Mouse (Mus musculus): ENCODE measurements around the gene Itpr3. TPM values are rescaled to one million over a fixed set of nuclear protein-coding genes. Genes with fewer than 3 reads are reported as not detected.

Gene Itpr3
- total and polyA plus RNA-seq, 3 experiments, result 4.6 to 6.7 (median 6.2) TPM

DNA sequence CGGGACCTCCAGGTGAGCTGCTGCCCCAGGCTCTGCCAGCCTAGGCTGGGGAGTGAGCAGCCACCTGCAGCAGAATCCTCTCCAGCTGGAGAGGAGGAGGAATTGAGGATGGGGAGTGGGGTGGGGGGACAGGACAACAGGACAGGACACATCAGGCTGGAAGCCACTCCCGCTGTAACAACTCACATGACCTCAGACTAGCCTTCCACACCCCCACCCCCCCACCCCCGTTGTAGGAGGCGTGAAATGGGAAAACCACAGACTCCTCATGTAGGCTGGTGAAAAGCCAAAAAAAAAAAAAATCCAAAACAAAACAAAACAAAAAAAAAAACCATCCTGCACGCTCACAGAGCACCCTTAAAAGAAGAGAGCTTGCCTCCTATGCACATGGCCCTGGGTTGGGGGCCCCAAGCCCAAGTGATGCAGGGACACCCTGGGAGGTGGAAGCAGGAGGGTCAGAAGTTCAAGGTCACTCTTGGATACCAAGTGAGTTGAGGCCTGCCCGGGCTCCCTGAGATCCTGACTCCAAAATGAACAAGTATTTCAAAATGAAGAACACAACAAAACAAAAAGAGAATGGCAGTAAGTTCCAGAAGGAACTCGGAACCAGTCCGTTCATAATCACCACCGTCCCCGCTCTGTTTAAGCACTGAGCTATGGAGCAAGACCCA lies 17.5 kb upstream of the Itpr3 start:
- Histone ChIP-seq H3K27ac (no peak overlapping the region), H3K4me3 (no peak overlapping the region), H3K79me2 (replicated peaks; ENCODE audit: control insufficient read depth, insufficient read depth, low read length) (no peaks in the 10 kb centered on the region), H3K4me1 (ENCODE audit: control insufficient read depth, insufficient read depth, low read length) (no peaks in the 10 kb centered on the region), H3K27me3 (ENCODE audit: control insufficient read depth, insufficient read depth, low read length) (no peaks in the 10 kb centered on the region), H3K36me3 (ENCODE audit: control insufficient read depth, insufficient read depth, low read length) (no peaks in the 10 kb centered on the region), H3K9ac (ENCODE audit: low read depth, low read length) (no peak overlapping the region)
- 81% methylated on average over 10 of the region's 10 CpGs for WGBS
- TF ChIP-seq POLR2A (IDR thresholded peaks at IDR 0.05; ENCODE audit: insufficient read depth, low read depth, low read length) (no peak), CTCF (IDR thresholded peaks at IDR 0.05) (no peak), EP300 (IDR thresholded peaks at IDR 0.05; ENCODE audit: insufficient read depth, low read depth, low read length) (no peak)
- no peak for DNase-seq
- intact Hi-C loops (cut with DNase I), result no loop called here

DNA sequence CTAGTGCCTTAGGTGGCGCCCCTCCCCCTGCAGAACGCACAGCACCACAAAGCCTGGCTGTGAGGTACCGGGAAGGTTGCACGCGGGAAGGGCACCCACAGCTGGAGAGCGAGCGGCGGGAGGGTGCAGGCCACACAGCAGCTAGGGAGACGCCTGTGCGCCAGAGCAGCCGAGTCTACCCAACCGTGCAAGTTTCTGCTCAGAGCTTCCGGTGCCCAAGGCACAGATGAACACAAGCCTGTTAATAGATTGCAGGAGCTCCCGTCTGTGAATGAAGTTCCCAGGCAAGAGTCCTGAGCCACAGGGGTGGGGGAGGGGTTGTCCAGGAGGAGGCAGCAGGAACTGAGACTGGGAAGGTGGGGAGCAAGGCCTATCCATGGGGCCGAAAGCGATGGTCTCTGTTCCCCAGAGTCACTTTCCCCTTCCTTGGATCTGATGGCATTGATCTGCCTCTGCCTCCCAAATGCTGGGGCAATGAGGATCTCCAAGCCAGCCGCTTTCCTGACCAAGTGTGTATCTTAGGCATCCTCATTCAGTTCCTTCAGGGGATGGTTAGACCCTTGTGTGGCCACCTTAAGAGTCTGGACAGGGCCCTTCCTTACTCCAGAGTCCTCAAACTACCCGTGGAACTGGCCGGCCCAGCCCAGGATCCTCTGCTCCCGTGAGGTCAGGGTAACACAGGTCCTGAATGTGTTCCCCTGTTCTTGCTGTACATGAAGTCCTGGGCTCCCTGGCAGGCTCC lies 16.6 kb upstream of the Itpr3 start:
- Histone ChIP-seq H3K27ac (no peak overlapping the region), H3K27me3 (ENCODE audit: control insufficient read depth, insufficient read depth, low read length) (no peaks in the 10 kb centered on the region), H3K9ac (ENCODE audit: low read depth, low read length) (no peak overlapping the region), H3K36me3 (ENCODE audit: control insufficient read depth, insufficient read depth, low read length) (no peaks in the 10 kb centered on the region), H3K4me1 (ENCODE audit: control insufficient read depth, insufficient read depth, low read length) (no peaks in the 10 kb centered on the region), H3K79me2 (replicated peaks; ENCODE audit: control insufficient read depth, insufficient read depth, low read length) (no peaks in the 10 kb centered on the region), H3K4me3 (no peak overlapping the region)
- WGBS, result 51% methylated on average over 20 of the region's 20 CpGs
- TF ChIP-seq EP300 (IDR thresholded peaks at IDR 0.05; ENCODE audit: insufficient read depth, low read depth, low read length) (no peak), POLR2A (IDR thresholded peaks at IDR 0.05; ENCODE audit: insufficient read depth, low read depth, low read length) (no peak), CTCF (IDR thresholded peaks at IDR 0.05) (no peak)
- intact Hi-C loops (cut with DNase I), result no loop called here
- DNase-seq, result no peak

- Histone ChIP-seq H3K36me3 (ENCODE audit: control insufficient read depth, insufficient read depth, low read length) (no peaks in the 10 kb centered on the region), H3K27me3 (ENCODE audit: control insufficient read depth, insufficient read depth, low read length) (no peaks in the 10 kb centered on the region), H3K4me3 (no peak overlapping the region), H3K9ac (ENCODE audit: low read depth, low read length) (no peak overlapping the region), H3K4me1 (ENCODE audit: control insufficient read depth, insufficient read depth, low read length) (no peaks in the 10 kb centered on the region), H3K79me2 (replicated peaks; ENCODE audit: control insufficient read depth, insufficient read depth, low read length) (no peaks in the 10 kb centered on the region), H3K27ac (no peak overlapping the region)
- intact Hi-C loops (cut with DNase I), result no loop called here
- TF ChIP-seq POLR2A (IDR thresholded peaks at IDR 0.05; ENCODE audit: insufficient read depth, low read depth, low read length) (no peak), EP300 (IDR thresholded peaks at IDR 0.05; ENCODE audit: insufficient read depth, low read depth, low read length) (no peak), CTCF (IDR thresholded peaks at IDR 0.05) (no peak)
- 57% methylated on average over 11 of the region's 13 CpGs for WGBS
- no peak for DNase-seq
These were observed 15.9 kb upstream of the Itpr3 start for GRCm38 (mm10) chr17:27041046-27041786.

DNA sequence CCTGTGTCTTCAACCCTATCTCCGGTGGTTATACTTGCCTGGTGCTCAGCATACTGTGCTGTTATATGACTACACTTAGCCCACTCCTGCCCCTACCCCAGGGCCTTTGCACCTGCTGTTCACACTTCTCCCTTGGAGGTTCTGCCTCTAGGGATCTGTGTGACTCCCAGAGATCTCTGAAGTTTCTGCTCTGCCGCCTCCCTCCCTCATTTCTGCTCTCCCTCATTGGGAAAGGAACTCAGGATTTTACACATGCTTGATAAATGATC lies 15.4 kb upstream of the Itpr3 start:
- WGBS, result 89% methylated on average over 2 of the region's 2 CpGs
- Histone ChIP-seq H3K4me3 (no peak overlapping the region), H3K27me3 (ENCODE audit: control insufficient read depth, insufficient read depth, low read length) (no peaks in the 10 kb centered on the region), H3K27ac (no peak overlapping the region), H3K79me2 (replicated peaks; ENCODE audit: control insufficient read depth, insufficient read depth, low read length) (no peaks in the 10 kb centered on the region), H3K4me1 (ENCODE audit: control insufficient read depth, insufficient read depth, low read length) (no peaks in the 10 kb centered on the region), H3K36me3 (ENCODE audit: control insufficient read depth, insufficient read depth, low read length) (no peaks in the 10 kb centered on the region), H3K9ac (ENCODE audit: low read depth, low read length) (no peak overlapping the region)
- DNase-seq, result no peak
- TF ChIP-seq CTCF (IDR thresholded peaks at IDR 0.05), result no peak
- TF ChIP-seq POLR2A (IDR thresholded peaks at IDR 0.05; ENCODE audit: insufficient read depth, low read depth, low read length), result no peak
- TF ChIP-seq EP300 (IDR thresholded peaks at IDR 0.05; ENCODE audit: insufficient read depth, low read depth, low read length), result no peak
- intact Hi-C loops (cut with DNase I), result no loop called here

DNA sequence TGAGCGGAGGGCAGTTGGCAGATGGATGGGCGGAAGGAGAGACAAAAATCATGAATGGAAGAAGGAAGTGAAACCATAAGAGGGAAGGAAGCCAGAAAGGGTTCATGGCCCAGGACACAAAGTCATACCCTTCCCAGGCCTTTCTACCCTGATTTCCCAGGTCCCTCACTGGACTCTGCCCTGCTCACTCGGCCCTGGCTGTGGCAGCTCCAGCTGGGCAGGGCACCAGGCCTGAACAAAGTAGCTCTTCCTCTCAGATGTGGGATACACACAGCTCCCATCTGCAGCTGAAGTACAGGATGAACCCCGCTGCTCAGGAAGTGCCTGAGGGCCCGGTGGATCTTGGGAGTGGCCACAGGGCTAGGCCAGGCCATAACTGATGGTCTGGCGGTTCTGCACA lies 14.3 kb upstream of the Itpr3 start:
- Histone ChIP-seq H3K4me3 (no peak overlapping the region), H3K9ac (ENCODE audit: low read depth, low read length) (no peak overlapping the region), H3K79me2 (replicated peaks; ENCODE audit: control insufficient read depth, insufficient read depth, low read length) (no peaks in the 10 kb centered on the region), H3K27ac (no peak overlapping the region), H3K27me3 (ENCODE audit: control insufficient read depth, insufficient read depth, low read length) (no peaks in the 10 kb centered on the region), H3K4me1 (ENCODE audit: control insufficient read depth, insufficient read depth, low read length) (no peaks in the 10 kb centered on the region), H3K36me3 (ENCODE audit: control insufficient read depth, insufficient read depth, low read length) (no peaks in the 10 kb centered on the region)
- TF ChIP-seq POLR2A (IDR thresholded peaks at IDR 0.05; ENCODE audit: insufficient read depth, low read depth, low read length) (no peak), CTCF (IDR thresholded peaks at IDR 0.05) (no peak), EP300 (IDR thresholded peaks at IDR 0.05; ENCODE audit: insufficient read depth, low read depth, low read length) (no peak)
- intact Hi-C loops (cut with DNase I), result no loop called here
- peak in 1 of 2 experiments; percentile 39 for DNase-seq
- WGBS, result 52% methylated on average over 6 of the region's 6 CpGs

DNA sequence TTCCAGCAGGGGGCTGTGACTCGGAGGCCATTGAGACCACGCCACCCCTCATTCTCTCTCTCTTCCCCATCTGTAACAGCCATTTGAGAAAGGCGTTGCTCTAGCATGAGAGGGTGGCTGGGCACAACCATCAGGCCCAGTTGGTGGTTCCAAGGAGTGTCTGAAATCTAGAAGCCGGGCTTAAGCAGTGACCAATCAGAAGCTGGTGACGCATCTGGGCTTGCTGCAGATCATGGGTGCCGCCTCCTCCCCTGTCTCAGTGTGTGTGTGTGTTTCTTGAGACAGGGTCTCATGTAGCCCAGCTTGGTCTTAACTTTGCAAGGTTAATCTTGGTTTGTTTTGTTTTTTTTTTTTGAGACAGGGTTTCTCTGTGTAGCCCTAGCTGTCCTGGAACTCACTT lies 11.9 kb upstream of the Itpr3 start:
- Histone ChIP-seq H3K4me1 (ENCODE audit: control insufficient read depth, insufficient read depth, low read length) (no peaks in the 10 kb centered on the region), H3K9ac (ENCODE audit: low read depth, low read length) (no peak overlapping the region), H3K4me3 (no peak overlapping the region), H3K36me3 (ENCODE audit: control insufficient read depth, insufficient read depth, low read length) (no peaks in the 10 kb centered on the region), H3K27ac (no peak overlapping the region), H3K79me2 (replicated peaks; ENCODE audit: control insufficient read depth, insufficient read depth, low read length) (no peaks in the 10 kb centered on the region), H3K27me3 (ENCODE audit: control insufficient read depth, insufficient read depth, low read length) (no peaks in the 10 kb centered on the region)
- no peak for DNase-seq
- intact Hi-C loops (cut with DNase I), result no loop called here
- TF ChIP-seq POLR2A (IDR thresholded peaks at IDR 0.05; ENCODE audit: insufficient read depth, low read depth, low read length), result no peak
- no peak for TF ChIP-seq CTCF (IDR thresholded peaks at IDR 0.05)
- no peak for TF ChIP-seq EP300 (IDR thresholded peaks at IDR 0.05; ENCODE audit: insufficient read depth, low read depth, low read length)
- WGBS, result 95% methylated on average over 6 of the region's 6 CpGs

All from heart, adult 2 months (tissue).